Mouse (Mus musculus): ENCODE data around the gene Zbtb20. TPM values are rescaled to one million over a fixed set of nuclear protein-coding genes. Genes with fewer than 3 reads are reported as not detected.
A peak's percentile ranks its signal among the peaks of the same experiment; 100 is the strongest.

Zbtb20 gene
- polyA plus RNA-seq, 1 experiment from 2014 or later: 18.4 TPM

- no peaks in the 10 kb centered on the region for H3K27me3 ChIP-seq (replicated peaks; ENCODE audit: control insufficient read depth, insufficient read depth, low read length)
- no peak overlapping the region for H3K9ac ChIP-seq (ENCODE audit: low read depth, low read length)
- no peaks in the 10 kb centered on the region for H3K9me3 ChIP-seq (ENCODE audit: control insufficient read depth, low read length)
- ATAC-seq: no peak
- no peak overlapping the region for H3K27ac ChIP-seq (ENCODE audit: low read length)
- no peak overlapping the region for H3K4me3 ChIP-seq (ENCODE audit: low read length)
- no peak overlapping the region for H3K4me2 ChIP-seq (ENCODE audit: low read depth, low read length)
- H3K4me1 ChIP-seq (ENCODE audit: control insufficient read depth, insufficient read depth, low read length): no peaks in the 10 kb centered on the region
- no peaks in the 10 kb centered on the region for H3K36me3 ChIP-seq (ENCODE audit: control insufficient read depth, insufficient read depth, low read length)
- 85% methylated on average over 4 of the region's 4 CpGs for WGBS
These were observed 161.6 kb downstream of the Zbtb20 start for GRCm38 (mm10) chr16:43037320-43037719.

DNA sequence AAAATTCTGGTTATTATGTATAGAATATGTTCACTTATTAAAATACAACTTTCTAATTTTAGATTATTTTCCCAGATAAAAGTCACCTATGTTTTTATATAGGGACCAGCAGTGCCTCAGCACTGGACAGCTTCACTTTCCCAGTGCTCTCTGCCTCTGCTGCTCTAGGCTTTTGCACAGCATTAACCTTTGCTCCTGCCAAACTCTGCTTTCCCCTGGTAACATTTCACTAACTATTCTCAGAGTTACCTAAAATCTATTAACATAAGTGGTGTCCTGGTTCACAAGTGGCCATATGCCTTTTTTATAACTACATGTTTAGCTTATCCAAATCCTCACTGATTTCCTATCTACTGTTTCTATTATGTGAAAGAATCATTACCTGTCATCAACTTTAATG lies 169.9 kb downstream of the Zbtb20 start:
- Histone ChIP-seq H3K27me3 (replicated peaks; ENCODE audit: control insufficient read depth, insufficient read depth, low read length) (no peaks in the 10 kb centered on the region), H3K36me3 (ENCODE audit: control insufficient read depth, insufficient read depth, low read length) (no peaks in the 10 kb centered on the region), H3K9me3 (ENCODE audit: control insufficient read depth, low read length) (no peaks in the 10 kb centered on the region), H3K4me2 (ENCODE audit: low read depth, low read length) (no peak overlapping the region), H3K4me3 (ENCODE audit: low read length) (no peak overlapping the region), H3K9ac (ENCODE audit: low read depth, low read length) (no peak overlapping the region), H3K27ac (ENCODE audit: low read length) (no peak overlapping the region), H3K4me1 (ENCODE audit: control insufficient read depth, insufficient read depth, low read length) (no peaks in the 10 kb centered on the region)
- ATAC-seq: no peak

- 86% methylated on average over 3 of the region's 3 CpGs for WGBS
These were observed 171.0 kb downstream of the Zbtb20 start for GRCm38 (mm10) chr16:43046686-43047085.

DNA sequence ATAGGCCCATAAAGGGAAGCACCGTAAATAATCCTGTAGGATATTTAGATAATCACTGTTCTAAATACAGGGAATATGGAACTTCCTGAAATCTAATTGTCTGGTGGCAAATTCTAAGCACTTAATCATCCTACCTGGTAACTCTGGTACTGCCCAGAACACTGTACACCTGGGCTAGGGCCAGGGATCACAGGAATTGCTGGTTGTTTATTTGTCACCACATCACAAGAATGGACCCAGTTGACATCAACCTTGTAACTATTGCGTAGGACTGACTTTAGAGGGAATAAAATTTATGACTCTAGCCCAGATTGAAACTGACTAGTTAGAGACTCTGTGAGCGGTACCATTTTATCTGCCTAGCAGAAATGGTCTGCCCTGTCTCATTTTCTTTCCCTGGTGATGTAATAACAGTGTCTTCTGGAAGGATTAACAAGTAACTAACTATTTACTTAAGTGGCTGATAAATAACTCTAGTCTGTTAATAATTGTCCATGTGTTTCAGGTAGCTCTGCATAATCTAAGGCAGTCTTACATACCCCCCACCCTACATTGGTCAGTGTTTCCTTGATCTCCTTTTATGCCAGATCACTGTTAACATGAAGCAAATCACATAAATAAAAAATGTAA lies 194.1 kb downstream of the Zbtb20 start:
- no peaks in the 10 kb centered on the region for H3K9me3 ChIP-seq (ENCODE audit: control insufficient read depth, low read length)
- no peaks in the 10 kb centered on the region for H3K36me3 ChIP-seq (ENCODE audit: control insufficient read depth, insufficient read depth, low read length)
- no peak overlapping the region for H3K4me3 ChIP-seq (ENCODE audit: low read length)
- H3K9ac ChIP-seq (ENCODE audit: low read depth, low read length): no peak overlapping the region
- WGBS: 54% methylated on average over 3 of the region's 3 CpGs
- H3K27ac ChIP-seq (ENCODE audit: low read length): peak overlapping the region; percentile 77
- no peaks in the 10 kb centered on the region for H3K27me3 ChIP-seq (replicated peaks; ENCODE audit: control insufficient read depth, insufficient read depth, low read length)
- peak; percentile 91 for ATAC-seq
- H3K4me1 ChIP-seq (ENCODE audit: control insufficient read depth, insufficient read depth, low read length): 0 out of 2 replicates have a peak, but pooled peaks cover 4% of the 10 kb centered on the region
- H3K4me2 ChIP-seq (ENCODE audit: low read depth, low read length): no peak overlapping the region

More at GRCm38 (mm10) chr16:43046686-43047085, 171.0 kb downstream of the Zbtb20 start:
- Histone ChIP-seq H3K9ac (ENCODE audit: low read depth, low read length) (no peak overlapping the region), H3K27me3 (replicated peaks; ENCODE audit: control insufficient read depth, insufficient read depth, low read length) (no peaks in the 10 kb centered on the region), H3K4me1 (ENCODE audit: control insufficient read depth, insufficient read depth, low read length) (no peaks in the 10 kb centered on the region), H3K4me3 (ENCODE audit: low read length) (no peak overlapping the region), H3K36me3 (ENCODE audit: control insufficient read depth, insufficient read depth, low read length) (no peaks in the 10 kb centered on the region), H3K4me2 (ENCODE audit: low read depth, low read length) (no peak overlapping the region), H3K9me3 (ENCODE audit: control insufficient read depth, low read length) (no peaks in the 10 kb centered on the region), H3K27ac (ENCODE audit: low read length) (no peak overlapping the region)
- ATAC-seq: no peak

GRCm38 (mm10) chr16:43071875-43072274 lies 196.2 kb downstream of the Zbtb20 start:
- no peaks in the 10 kb centered on the region for H3K27me3 ChIP-seq (replicated peaks; ENCODE audit: control insufficient read depth, insufficient read depth, low read length)
- H3K27ac ChIP-seq (ENCODE audit: low read length): peak overlapping the region; percentile 56

GRCm38 (mm10) chr16:43072818-43073594 lies 197.3 kb downstream of the Zbtb20 start:
- 0 out of 2 replicates have a peak, but pooled peaks have one; percentile 20 for ATAC-seq
- H3K4me2 ChIP-seq (ENCODE audit: low read depth, low read length): no peak overlapping the region
- no peak overlapping the region for H3K27ac ChIP-seq (ENCODE audit: low read length)
- no peak overlapping the region for H3K9ac ChIP-seq (ENCODE audit: low read depth, low read length)
- no peaks in the 10 kb centered on the region for H3K9me3 ChIP-seq (ENCODE audit: control insufficient read depth, low read length)
- no peaks in the 10 kb centered on the region for H3K36me3 ChIP-seq (ENCODE audit: control insufficient read depth, insufficient read depth, low read length)
- WGBS: 69% methylated on average over 5 of the region's 5 CpGs
- H3K4me3 ChIP-seq (ENCODE audit: low read length): no peak overlapping the region
- H3K4me1 ChIP-seq (ENCODE audit: control insufficient read depth, insufficient read depth, low read length): 0 out of 2 replicates have a peak, but pooled peaks cover 4% of the 10 kb centered on the region
- H3K27me3 ChIP-seq (replicated peaks; ENCODE audit: control insufficient read depth, insufficient read depth, low read length): no peaks in the 10 kb centered on the region

More at GRCm38 (mm10) chr16:43071875-43072274, 196.2 kb downstream of the Zbtb20 start:
- H3K4me2 ChIP-seq (ENCODE audit: low read depth, low read length): no peak overlapping the region
- no peak overlapping the region for H3K4me3 ChIP-seq (ENCODE audit: low read length)
- no peaks in the 10 kb centered on the region for H3K36me3 ChIP-seq (ENCODE audit: control insufficient read depth, insufficient read depth, low read length)
- H3K4me1 ChIP-seq (ENCODE audit: control insufficient read depth, insufficient read depth, low read length): 0 out of 2 replicates have a peak, but pooled peaks cover 4% of the 10 kb centered on the region
- no peaks in the 10 kb centered on the region for H3K9me3 ChIP-seq (ENCODE audit: control insufficient read depth, low read length)
- no peak overlapping the region for H3K9ac ChIP-seq (ENCODE audit: low read depth, low read length)
- ATAC-seq: no peak
- WGBS: 81% methylated on average over 3 of the region's 3 CpGs

DNA sequence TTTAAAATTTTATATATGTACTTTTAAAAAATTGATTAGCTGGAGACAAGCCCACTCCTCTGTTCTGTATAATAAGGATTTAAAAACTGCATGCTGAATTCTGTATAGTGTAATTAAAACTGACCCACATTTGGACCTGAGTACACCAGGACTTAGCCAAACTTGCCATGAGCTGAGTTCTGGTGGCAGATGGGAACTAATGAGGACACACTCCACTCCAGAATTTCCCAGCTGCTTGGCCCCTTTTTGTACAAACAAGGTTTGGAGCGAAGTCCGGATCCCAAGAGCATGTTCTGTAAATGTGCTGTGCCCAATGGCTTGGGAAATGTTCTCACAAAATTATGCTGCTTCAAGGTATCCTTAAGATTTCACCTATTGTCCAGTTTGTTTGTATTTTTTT lies 204.7 kb downstream of the Zbtb20 start:
- WGBS: 53% methylated on average over 2 of the region's 2 CpGs
- Histone ChIP-seq H3K27ac (ENCODE audit: low read length) (peak overlapping the region; percentile 15; the same call in 1 of the 2 replicates), H3K9me3 (ENCODE audit: control insufficient read depth, low read length) (no peaks in the 10 kb centered on the region), H3K4me1 (ENCODE audit: control insufficient read depth, insufficient read depth, low read length) (peaks cover 6% of the 10 kb centered on the region), H3K9ac (ENCODE audit: low read depth, low read length) (no peak overlapping the region), H3K27me3 (replicated peaks; ENCODE audit: control insufficient read depth, insufficient read depth, low read length) (no peaks in the 10 kb centered on the region), H3K4me2 (ENCODE audit: low read depth, low read length) (no peak overlapping the region), H3K36me3 (ENCODE audit: control insufficient read depth, insufficient read depth, low read length) (no peaks in the 10 kb centered on the region), H3K4me3 (ENCODE audit: low read length) (no peak overlapping the region)
- peak; percentile 43; the same call in 1 of the 2 replicates for ATAC-seq

DNA sequence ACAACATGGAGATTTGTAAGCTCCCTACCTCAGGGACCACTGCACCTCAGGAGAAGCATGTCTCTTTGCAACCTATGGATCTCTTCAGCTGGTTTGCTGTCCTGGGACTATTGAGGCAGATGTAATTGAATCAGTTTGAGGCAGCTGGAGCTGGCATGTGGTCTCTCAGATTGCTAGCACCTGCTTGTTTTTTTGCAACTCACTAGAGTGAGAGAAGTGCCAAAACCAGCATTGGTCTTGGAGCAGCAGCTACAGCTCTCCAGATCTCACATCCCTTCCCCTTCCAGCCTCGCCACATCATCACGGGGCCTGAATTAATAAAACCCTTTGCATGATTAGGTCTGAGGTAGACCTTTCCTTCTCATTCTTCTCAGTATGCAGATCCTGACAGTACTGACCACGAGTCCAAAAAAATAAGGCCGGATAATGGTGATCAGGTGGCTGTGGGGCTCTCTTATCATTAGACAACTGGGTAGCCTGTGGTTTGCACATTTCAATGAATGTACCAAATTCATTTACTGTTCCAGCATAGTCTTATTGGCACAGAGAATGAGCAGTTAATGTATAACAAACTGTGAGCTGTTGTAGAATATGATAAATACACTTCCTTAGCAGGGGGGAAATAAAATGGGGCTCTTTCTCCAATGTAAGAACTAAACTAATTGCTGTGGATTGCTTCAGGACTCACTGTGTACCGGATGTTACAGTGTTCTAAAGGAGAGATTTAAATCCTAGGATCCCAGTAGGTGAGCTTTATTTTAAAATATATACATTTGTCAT lies 205.4 kb downstream of the Zbtb20 start:
- peak; percentile 85 for ATAC-seq
- WGBS: 62% methylated on average over 5 of the region's 5 CpGs
- Histone ChIP-seq H3K36me3 (ENCODE audit: control insufficient read depth, insufficient read depth, low read length) (no peaks in the 10 kb centered on the region), H3K9me3 (ENCODE audit: control insufficient read depth, low read length) (no peaks in the 10 kb centered on the region), H3K4me3 (ENCODE audit: low read length) (no peak overlapping the region), H3K4me2 (ENCODE audit: low read depth, low read length) (no peak overlapping the region), H3K27ac (ENCODE audit: low read length) (peak overlapping the region; percentile 65), H3K27me3 (replicated peaks; ENCODE audit: control insufficient read depth, insufficient read depth, low read length) (no peaks in the 10 kb centered on the region), H3K9ac (ENCODE audit: low read depth, low read length) (no peak overlapping the region), H3K4me1 (ENCODE audit: control insufficient read depth, insufficient read depth, low read length) (peaks cover 6% of the 10 kb centered on the region)

- 87% methylated on average over 6 of the region's 6 CpGs for WGBS
- ATAC-seq: no peak
These were observed 206.3 kb downstream of the Zbtb20 start for GRCm38 (mm10) chr16:43081995-43082394.

More at GRCm38 (mm10) chr16:43081995-43082394, 206.3 kb downstream of the Zbtb20 start:
- Histone ChIP-seq H3K9me3 (ENCODE audit: control insufficient read depth, low read length) (no peaks in the 10 kb centered on the region), H3K27ac (ENCODE audit: low read length) (no peak overlapping the region), H3K27me3 (replicated peaks; ENCODE audit: control insufficient read depth, insufficient read depth, low read length) (no peaks in the 10 kb centered on the region), H3K4me1 (ENCODE audit: control insufficient read depth, insufficient read depth, low read length) (peaks cover 6% of the 10 kb centered on the region), H3K36me3 (ENCODE audit: control insufficient read depth, insufficient read depth, low read length) (no peaks in the 10 kb centered on the region), H3K9ac (ENCODE audit: low read depth, low read length) (no peak overlapping the region), H3K4me3 (ENCODE audit: low read length) (no peak overlapping the region), H3K4me2 (ENCODE audit: low read depth, low read length) (no peak overlapping the region)

All from intestine, embryonic 16.5 days (tissue).